Mouse (Mus musculus) kidney, adult 2 months (tissue): Measurements from ENCODE around the gene Ccnt1. TPM values are rescaled to one million over a fixed set of nuclear protein-coding genes. Genes with fewer than 3 reads are reported as not detected.

Source experiments
- DNase-seq: peaks from one replicate; pipeline ENCODE4 v3.0.0; 2021
- H3K27ac ChIP-seq: fragments of 200-500 bp; 2 replicates; pipeline ENCODE4 v1.5.1; 2012; ENCODE audit warnings: low read depth, low read length, control low read depth, inconsistent platforms; ENCODE audit not compliant: insufficient read depth
- H3K27me3 ChIP-seq: fragments of 200-500 bp; replicated peaks from 2 replicates; pipeline ENCODE4 v1.6.1; 2012; ENCODE audit warnings: mild to moderate bottlenecking, moderate library complexity, low read length, inconsistent platforms; ENCODE audit not compliant: control insufficient read depth, insufficient read depth
- H3K36me3 ChIP-seq: fragments of 200-500 bp; 2 replicates; pipeline ENCODE4 v1.6.1; 2012; ENCODE audit warnings: mild to moderate bottlenecking, moderate library complexity, low read length, inconsistent platforms; ENCODE audit not compliant: control insufficient read depth, insufficient read depth
- H3K4me1 ChIP-seq: fragments of 200-500 bp; 2 replicates; pipeline ENCODE4 v1.6.1; 2011; ENCODE audit warnings: low read length; ENCODE audit not compliant: control insufficient read depth, insufficient read depth
- H3K4me3 ChIP-seq: fragments of 200-500 bp; 2 replicates; pipeline ENCODE4 v1.5.1; 2011; ENCODE audit warnings: mild to moderate bottlenecking, low read depth, low read length, control low read depth; ENCODE audit not compliant: insufficient read depth
- CTCF ChIP-seq: fragments of 200-500 bp; conservative IDR thresholded peaks from 2 replicates; pipeline ENCODE4 v1.5.1; 2011; ENCODE audit warnings: low read depth, mild to moderate bottlenecking, control low read depth, low read length, moderate library complexity, mixed read lengths; ENCODE audit not compliant: insufficient read depth, insufficient read length
- POLR2A ChIP-seq: fragments of 200-500 bp; IDR thresholded peaks from one replicate; pipeline ENCODE4 v1.6.1; 2011; ENCODE audit warnings: low read depth, low read length, control low read depth
- WGBS: fragments of 180-500 bp; shearing (Covaris S2); methylation state at CpG from one replicate; pipeline ENCODE4 v1.1.7; 2018; 5-methylcytosine and 5-hydroxymethylcytosine counted together
- polyA plus RNA-seq: library from polyadenylated mRNA; depleted of rRNA; stranded (reverse); fragments of >200 nt; gene quantifications from 2 replicates; pipeline ENCODE4 v1.2.3, GENCODE M21; 2012

The Ccnt1 gene
- polyA plus RNA-seq, 1 experiment = 11.0 TPM

GRCm38 (mm10) chr15:98568256-98569033 is 2.3 kb downstream of the Ccnt1 start:
- WGBS = 5% methylated on average over 22 of the region's 22 CpGs
- Histone ChIP-seq H3K36me3 (no peaks in the 10 kb centered on the region), H3K27ac (peak overlapping the region; percentile 61; the same call in 1 of the 2 replicates), H3K27me3 (no peaks in the 10 kb centered on the region), H3K4me3 (peak overlapping the region; percentile 61), H3K4me1 (peaks cover 4% of the 10 kb centered on the region; the same call in 1 of the 2 replicates)
- TF ChIP-seq POLR2A = no peak
- no peak for TF ChIP-seq CTCF
- DNase-seq = peak; percentile 31

GRCm38 (mm10) chr15:98567278-98568134 is 3.2 kb downstream of the Ccnt1 start:
- under 1% methylated on average over 88 of the region's 88 CpGs for WGBS

GRCm38 (mm10) chr15:98566973-98567277 is 3.8 kb downstream of the Ccnt1 start:
- DNase-seq = no peak
- H3K4me3 ChIP-seq = peak overlapping the region; percentile 89
- H3K4me1 ChIP-seq = peaks cover 4% of the 10 kb centered on the region; the same call in 1 of the 2 replicates
- TF ChIP-seq CTCF = no peak
- TF ChIP-seq POLR2A = no peak
- under 1% methylated on average over 15 of the region's 15 CpGs for WGBS
- no peaks in the 10 kb centered on the region for H3K27me3 ChIP-seq
- no peaks in the 10 kb centered on the region for H3K36me3 ChIP-seq
- peak overlapping the region; percentile 85 for H3K27ac ChIP-seq

More at GRCm38 (mm10) chr15:98567278-98568134, 3.2 kb downstream of the Ccnt1 start:
- Histone ChIP-seq H3K36me3 (no peaks in the 10 kb centered on the region), H3K4me1 (peaks cover 4% of the 10 kb centered on the region; the same call in 1 of the 2 replicates), H3K4me3 (peak overlapping the region; percentile 89), H3K27ac (peak overlapping the region; percentile 85), H3K27me3 (no peaks in the 10 kb centered on the region)
- TF ChIP-seq CTCF (peak; percentile 33; the same call in 1 of the 2 replicates), POLR2A (peak; percentile 85)
- DNase-seq = peak; percentile 100

- H3K4me3 ChIP-seq = no peak overlapping the region
- TF ChIP-seq CTCF (no peak), POLR2A (no peak)
- H3K36me3 ChIP-seq = peaks cover 8% of the 10 kb centered on the region; the same call in 1 of the 2 replicates
- no peak for DNase-seq
- H3K27me3 ChIP-seq = no peaks in the 10 kb centered on the region
- 87% methylated on average over 5 of the region's 5 CpGs for WGBS
- no peak overlapping the region for H3K27ac ChIP-seq
- no peaks in the 10 kb centered on the region for H3K4me1 ChIP-seq
Measured at GRCm38 (mm10) chr15:98557186-98557585, 13.5 kb downstream of the Ccnt1 start.

- no peaks in the 10 kb centered on the region for H3K4me1 ChIP-seq
- no peak for DNase-seq
- H3K36me3 ChIP-seq = peaks cover 13% of the 10 kb centered on the region; the same call in 1 of the 2 replicates
- H3K27ac ChIP-seq = no peak overlapping the region
- H3K27me3 ChIP-seq = no peaks in the 10 kb centered on the region
- no peak overlapping the region for H3K4me3 ChIP-seq
- TF ChIP-seq POLR2A (no peak), CTCF (no peak)
- 73% methylated on average over 4 of the region's 4 CpGs for WGBS
Measured at GRCm38 (mm10) chr15:98555881-98556280, 14.8 kb downstream of the Ccnt1 start.

- Histone ChIP-seq H3K4me1 (no peaks in the 10 kb centered on the region), H3K27me3 (no peaks in the 10 kb centered on the region), H3K27ac (no peak overlapping the region), H3K36me3 (peaks cover 6% of the 10 kb centered on the region; the same call in 1 of the 2 replicates), H3K4me3 (no peak overlapping the region)
- 86% methylated on average over 2 of the region's 2 CpGs for WGBS
- no peak for DNase-seq
- TF ChIP-seq POLR2A (no peak), CTCF (no peak)
Measured at GRCm38 (mm10) chr15:98552758-98553157, 18.0 kb downstream of the Ccnt1 start.

GRCm38 (mm10) chr15:98546843-98547242 is 23.9 kb downstream of the Ccnt1 start:
- no peak for DNase-seq
- H3K27me3 ChIP-seq = no peaks in the 10 kb centered on the region
- no peaks in the 10 kb centered on the region for H3K4me1 ChIP-seq
- TF ChIP-seq POLR2A (no peak), CTCF (no peak)
- WGBS = 90% methylated on average over 5 of the region's 5 CpGs
- H3K4me3 ChIP-seq = no peak overlapping the region
- H3K36me3 ChIP-seq = peaks cover 8% of the 10 kb centered on the region
- no peak overlapping the region for H3K27ac ChIP-seq
